Mouse (Mus musculus) MEL (cell line): ENCODE measurements around the gene Farsa. TPM values are rescaled to one million over a fixed set of nuclear protein-coding genes. Genes with fewer than 3 reads are reported as not detected.

Experiments used
- DNase-seq: peaks from one replicate; pipeline ENCODE4 v3.0.0; 2011; ENCODE audit warnings: low read depth, low spot score
- H3K27ac ChIP-seq: 2 replicates; pipeline ENCODE4 v1.5.1; 2012; ENCODE audit warnings: low read depth, mild to moderate bottlenecking, control low read depth, low read length, moderate library complexity; ENCODE audit not compliant: control insufficient read depth
- H3K27me3 ChIP-seq, 2 experiments: fragments of 150-350 bp in 1 of 2; sonication (generic) in 1 of 2; 2 replicates each; pipeline ENCODE4 v1.6.1; 2012; ENCODE audit warnings: low read length in 2 of 2, mild to moderate bottlenecking in 2 of 2, improper control_type of control experiment in 1 of 2, moderate library complexity in 1 of 2; ENCODE audit not compliant: insufficient read depth in 2 of 2, control insufficient read depth in 1 of 2
- H3K36me3 ChIP-seq, 2 experiments: 2 replicates each; pipeline ENCODE4 v1.6.1; 2012 to 2014; ENCODE audit warnings: low read length in 2 of 2, improper control_type of control experiment in 1 of 2, inconsistent platforms in 1 of 2, mild to moderate bottlenecking in 1 of 2; ENCODE audit not compliant: insufficient read depth in 2 of 2, control insufficient read depth in 1 of 2
- H3K4me1 ChIP-seq, 2 experiments: fragments of 150-350 bp in 1 of 2; sonication (generic) in 1 of 2; 2 replicates each; pipeline ENCODE4 v1.6.1; 2012; ENCODE audit warnings: low read length in 2 of 2, improper control_type of control experiment in 1 of 2, mild to moderate bottlenecking in 1 of 2; ENCODE audit not compliant: insufficient read depth in 2 of 2, control insufficient read depth in 1 of 2
- H3K4me3 ChIP-seq, 2 experiments: fragments of 150-350 bp in 1 of 2; sonication (generic) in 1 of 2; 2 replicates each; pipeline ENCODE4 v1.5.1; 2012; ENCODE audit warnings: low read depth in 2 of 2, low read length in 2 of 2, mild to moderate bottlenecking in 2 of 2, moderate library complexity in 2 of 2, control low read depth in 1 of 2, improper control_type of control experiment in 1 of 2; ENCODE audit not compliant: control insufficient read depth in 1 of 2, insufficient read depth in 1 of 2
- H3K79me2 ChIP-seq: 2 replicates; pipeline ENCODE4 v1.6.1; 2012; ENCODE audit warnings: mild to moderate bottlenecking, low read length, moderate library complexity; ENCODE audit not compliant: control insufficient read depth, poor library complexity, insufficient read depth
- H3K9ac ChIP-seq: 2 replicates; pipeline ENCODE4 v1.6.1; 2012; ENCODE audit warnings: low read depth, mild to moderate bottlenecking, control low read depth, low read length, moderate library complexity; ENCODE audit not compliant: control insufficient read depth, poor library complexity, severe bottlenecking
- H3K9me3 ChIP-seq: fragments of 150-350 bp; sonication (generic); replicated peaks from 2 replicates; pipeline ENCODE4 v1.6.1; 2012; ENCODE audit warnings: mild to moderate bottlenecking, low read length, improper control_type of control experiment, moderate library complexity; ENCODE audit not compliant: insufficient read depth
- CHD1 ChIP-seq: IDR thresholded peaks from 2 replicates; pipeline ENCODE4 v1.6.1; 2012; ENCODE audit warnings: low read depth, mild to moderate bottlenecking, inconsistent platforms, low read length, improper control_type of control experiment
- E2F4 ChIP-seq: IDR thresholded peaks from 2 replicates; pipeline ENCODE4 v1.6.1; 2011; ENCODE audit warnings: low read depth, low read length, improper control_type of control experiment, borderline replicate concordance
- ELF1 ChIP-seq: IDR thresholded peaks from 2 replicates; pipeline ENCODE4 v1.6.1; 2014; ENCODE audit warnings: low read depth, mild to moderate bottlenecking, inconsistent platforms, low read length, improper control_type of control experiment, moderate library complexity
- EP300 ChIP-seq, 2 experiments: IDR thresholded peaks; 2 replicates each; pipeline ENCODE4 v1.6.1; 2011; ENCODE audit warnings: improper control_type of control experiment in 2 of 2, low read length in 2 of 2, low read depth in 1 of 2, mild to moderate bottlenecking in 1 of 2
- ETS1 ChIP-seq: IDR thresholded peaks from 2 replicates; pipeline ENCODE4 v1.6.1; 2012; ENCODE audit warnings: low read depth, mild to moderate bottlenecking, inconsistent platforms, low read length, improper control_type of control experiment, moderate library complexity
- GABPA ChIP-seq: IDR thresholded peaks from 2 replicates; pipeline ENCODE4 v1.6.1; 2012; ENCODE audit warnings: low read depth, mild to moderate bottlenecking, inconsistent platforms, low read length, improper control_type of control experiment, moderate library complexity
- GATA1 ChIP-seq: IDR thresholded peaks from 2 replicates; pipeline ENCODE4 v1.6.1; 2011; ENCODE audit warnings: low read depth, low read length, improper control_type of control experiment
- HCFC1 ChIP-seq: IDR thresholded peaks from 2 replicates; pipeline ENCODE4 v1.6.1; 2012; ENCODE audit warnings: low read depth, mild to moderate bottlenecking, inconsistent platforms, low read length, improper control_type of control experiment, moderate library complexity
- MAFK ChIP-seq: IDR thresholded peaks from 2 replicates; pipeline ENCODE4 v1.6.1; 2011; ENCODE audit warnings: low read depth, mild to moderate bottlenecking, low read length, improper control_type of control experiment, borderline replicate concordance
- MAX ChIP-seq: IDR thresholded peaks from 2 replicates; pipeline ENCODE4 v1.6.1; 2011; ENCODE audit warnings: low read length, improper control_type of control experiment
- MAZ ChIP-seq: IDR thresholded peaks from 2 replicates; pipeline ENCODE4 v1.6.1; 2012; ENCODE audit warnings: low read depth, mild to moderate bottlenecking, inconsistent platforms, low read length, improper control_type of control experiment
- MXI1 ChIP-seq: IDR thresholded peaks from 2 replicates; pipeline ENCODE4 v1.6.1; 2011; ENCODE audit warnings: mild to moderate bottlenecking, low read depth, low read length, improper control_type of control experiment
- MYB ChIP-seq: IDR thresholded peaks from 2 replicates; pipeline ENCODE4 v1.6.1; 2011; ENCODE audit warnings: mild to moderate bottlenecking, low read depth, low read length, improper control_type of control experiment
- MYC ChIP-seq: IDR thresholded peaks from 2 replicates; pipeline ENCODE4 v1.6.1; 2011; ENCODE audit warnings: low read depth, mild to moderate bottlenecking, low read length, improper control_type of control experiment, moderate library complexity
- NELFE ChIP-seq: IDR thresholded peaks from 2 replicates; pipeline ENCODE4 v1.6.1; 2011; ENCODE audit warnings: low read depth, low read length, improper control_type of control experiment
- NRF1 ChIP-seq: IDR thresholded peaks from 2 replicates; pipeline ENCODE4 v1.6.1; 2014; ENCODE audit warnings: low read depth, mild to moderate bottlenecking, inconsistent platforms, low read length, improper control_type of control experiment, moderate library complexity; ENCODE audit not compliant: poor library complexity, insufficient read depth, severe bottlenecking
- POLR2A ChIP-seq, 2 experiments: IDR thresholded peaks; 2 replicates each; pipeline ENCODE4 v1.6.1; 2011 to 2012; ENCODE audit warnings: low read length in 2 of 2, mild to moderate bottlenecking in 2 of 2, control low read depth in 1 of 2, improper control_type of control experiment in 1 of 2, low read depth in 1 of 2, moderate library complexity in 1 of 2; ENCODE audit not compliant: control insufficient read depth in 1 of 2, insufficient read depth in 1 of 2, poor library complexity in 1 of 2
- POLR2AphosphoS2 ChIP-seq: IDR thresholded peaks from 2 replicates; pipeline ENCODE4 v1.6.1; 2011; ENCODE audit warnings: low read length, improper control_type of control experiment
- POLR2AphosphoS5 ChIP-seq: IDR thresholded peaks from 2 replicates; pipeline ENCODE4 v1.6.1; 2012; ENCODE audit warnings: low read depth, borderline replicate concordance, mild to moderate bottlenecking, inconsistent platforms, low read length, moderate library complexity, mixed read lengths
- RAD21 ChIP-seq: IDR thresholded peaks from 2 replicates; pipeline ENCODE4 v1.6.1; 2011; ENCODE audit warnings: mild to moderate bottlenecking, low read depth, low read length, improper control_type of control experiment
- SMC3 ChIP-seq: IDR thresholded peaks from 2 replicates; pipeline ENCODE4 v1.6.1; 2011; ENCODE audit warnings: low read depth, low read length, improper control_type of control experiment
- TAL1 ChIP-seq: IDR thresholded peaks from 2 replicates; pipeline ENCODE4 v1.6.1; 2012; ENCODE audit warnings: mild to moderate bottlenecking, inconsistent platforms, low read length, moderate library complexity, mixed read lengths
- TBP ChIP-seq: IDR thresholded peaks from 2 replicates; pipeline ENCODE4 v1.8.0; 2011; ENCODE audit warnings: low read depth, low read length, improper control_type of control experiment
- TCF12 ChIP-seq: IDR thresholded peaks from 2 replicates; pipeline ENCODE4 v1.6.1; 2014; ENCODE audit warnings: low read depth, mild to moderate bottlenecking, inconsistent platforms, low read length, improper control_type of control experiment, moderate library complexity
- UBTF ChIP-seq: IDR thresholded peaks from 2 replicates; pipeline ENCODE4 v1.6.1; 2012; ENCODE audit warnings: low read depth, mild to moderate bottlenecking, inconsistent platforms, low read length, improper control_type of control experiment, moderate library complexity, borderline replicate concordance; ENCODE audit not compliant: insufficient read depth
- USF2 ChIP-seq, 2 experiments: IDR thresholded peaks; 2 replicates each; pipeline ENCODE4 v1.6.1; 2011 to 2012; ENCODE audit warnings: improper control_type of control experiment in 2 of 2, low read length in 2 of 2, borderline replicate concordance in 1 of 2, inconsistent platforms in 1 of 2, low read depth in 1 of 2, mild to moderate bottlenecking in 1 of 2; ENCODE audit not compliant: insufficient read depth in 1 of 2
- ZC3H11A ChIP-seq: IDR thresholded peaks from 2 replicates; pipeline ENCODE4 v1.6.1; 2012; ENCODE audit warnings: low read depth, mild to moderate bottlenecking, inconsistent platforms, low read length, improper control_type of control experiment
- ZMIZ1 ChIP-seq: IDR thresholded peaks from 2 replicates; pipeline ENCODE4 v1.6.1; 2012; ENCODE audit warnings: low read depth, mild to moderate bottlenecking, inconsistent platforms, low read length, improper control_type of control experiment, moderate library complexity
- polyA plus RNA-seq, 2 experiments: library from polyadenylated mRNA; stranded (reverse) in 1 of 2; unstranded in 1 of 2; fragments of >175 nt in 1 of 2; fragments of >200 nt in 1 of 2; gene quantifications; 2 replicates each; pipeline versions ENCODE4 v1.2.1 to v1.2.4; 2012; ENCODE audit warnings: low replicate concordance in 2 of 2, low read depth in 1 of 2; ENCODE audit not compliant: insufficient read length in 2 of 2, insufficient read depth in 1 of 2, missing spikeins in 1 of 2
- total RNA-seq: library from RNA; depleted of rRNA; stranded (reverse); fragments of 300-350 nt; gene quantifications from 2 replicates; pipeline ENCODE4 v1.2.3, GENCODE M21; 2012

Farsa gene
- total and polyA plus RNA-seq, 3 experiments: 152 to 295 (median 245) TPM

- TF ChIP-seq POLR2A (IDR thresholded peaks at IDR 0.05; ENCODE audit: control insufficient read depth in 1 of 2, insufficient read depth in 1 of 2, low read depth in 1 of 2, low read length in 2 of 2, poor library complexity in 1 of 2) (0 out of 4 replicates have a peak, but pooled peaks of 1 of the 2 experiments have one; percentile 2), SMC3 (peak; percentile 53), MAFK (peak; percentile 71; the same call in 1 of the 2 replicates), ZMIZ1 (no peak), TAL1 (no peak), USF2 (IDR thresholded peaks at IDR 0.05; ENCODE audit: borderline replicate concordance in 1 of 2, insufficient read depth in 1 of 2, low read depth in 1 of 2, low read length in 2 of 2) (no peak), EP300 (IDR thresholded peaks at IDR 0.05; ENCODE audit: low read depth in 1 of 2, low read length in 2 of 2) (no peak), POLR2AphosphoS5 (no peak), ETS1 (no peak), ZC3H11A (peak; percentile 42), GATA1 (no peak)
Measured at GRCm38 (mm10) chr8:84913960-84914359, 57.2 kb downstream of the Farsa start (continued).

- H3K36me3 ChIP-seq: peaks cover 0 to 26% of the 10 kb centered on the region in 2 experiments; a peak in 2 of 4 replicates
- no peak overlapping the region for H3K9ac ChIP-seq
- DNase-seq: no peak
- peaks cover under 1 to 33% of the 10 kb centered on the region in 2 experiments; a peak in 3 of 4 replicates for H3K4me1 ChIP-seq
- no peaks in the 10 kb centered on the region for H3K9me3 ChIP-seq
- TF ChIP-seq HCFC1: no peak
- no peak for TF ChIP-seq NELFE
- TF ChIP-seq NRF1: no peak
- TF ChIP-seq POLR2AphosphoS2: no peak
- no peak for TF ChIP-seq TBP
- no peak for TF ChIP-seq ELF1
- TF ChIP-seq MAX: no peak
- TF ChIP-seq MYB: no peak
- TF ChIP-seq MYC: no peak
- no peak for TF ChIP-seq TCF12
- TF ChIP-seq USF2 (IDR thresholded peaks at IDR 0.05; ENCODE audit: borderline replicate concordance in 1 of 2, insufficient read depth in 1 of 2, low read depth in 1 of 2, low read length in 2 of 2): no peak
- TF ChIP-seq CHD1: no peak
- no peak for TF ChIP-seq E2F4
- no peak for TF ChIP-seq UBTF
- no peak for TF ChIP-seq MAZ
- TF ChIP-seq GABPA: no peak
- TF ChIP-seq RAD21: no peak
- no peak for TF ChIP-seq ZC3H11A
- TF ChIP-seq SMC3: no peak
- no peak for TF ChIP-seq MXI1
- TF ChIP-seq, all 39 proteins: peak for 0
- H3K27me3 ChIP-seq: no peaks in the 10 kb centered on the region
- H3K4me3 ChIP-seq: no peak overlapping the region
- H3K79me2 ChIP-seq: peaks cover 19% of the 10 kb centered on the region
- H3K27ac ChIP-seq: no peak overlapping the region
Measured at GRCm38 (mm10) chr8:84915269-84915668, 58.5 kb downstream of the Farsa start.
